Mouse (Mus musculus) neutrophil, adult 5-6 weeks (primary cell): ENCODE measurements around the gene Rasal3. TPM values are rescaled to one million over a fixed set of nuclear protein-coding genes. Genes with fewer than 3 reads are reported as not detected.
A peak's percentile ranks its signal among the peaks of the same experiment; 100 is the strongest.

Experiments
- ATAC-seq: fragments of 151-379, 151-347 bp; 2 replicates; pipeline ENCODE4 v1.8.0; 2017; ENCODE audit warnings: mild to moderate bottlenecking, moderate TSS enrichment; ENCODE audit not compliant: insufficient number of reproducible peaks, poor library complexity, low FRiP score, severe bottlenecking; ENCODE audit errors: extremely low read depth
- total RNA-seq: library from RNA; stranded (forward); fragments of 200-1000 nt; gene quantifications from 2 replicates; pipeline ENCODE4 v1.2.3, GENCODE M21; 2017

The Rasal3 gene
- total RNA-seq, 1 experiment from 2014 or later: 190 TPM

DNA sequence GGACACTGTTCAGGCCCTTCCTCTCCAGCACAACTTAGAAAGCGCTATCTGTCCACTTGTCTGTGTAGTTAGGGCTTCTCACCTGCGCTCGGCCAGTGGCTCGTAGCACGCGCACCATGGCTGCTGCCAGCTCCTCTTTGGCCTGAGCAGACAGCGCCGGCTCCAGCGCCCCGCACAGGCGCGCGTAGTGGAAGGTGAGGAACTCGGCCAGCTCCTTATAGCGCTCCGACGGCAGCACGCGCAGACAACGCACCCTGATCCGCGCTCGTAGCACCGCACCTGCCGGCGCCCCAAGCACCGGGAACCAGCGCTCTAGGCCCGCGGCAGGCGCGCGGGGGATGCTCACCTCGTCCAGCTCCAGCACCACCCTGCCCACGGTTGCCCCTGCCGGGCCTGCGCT lies 7.1 kb downstream of the Rasal3 start:
- no peak for ATAC-seq

DNA sequence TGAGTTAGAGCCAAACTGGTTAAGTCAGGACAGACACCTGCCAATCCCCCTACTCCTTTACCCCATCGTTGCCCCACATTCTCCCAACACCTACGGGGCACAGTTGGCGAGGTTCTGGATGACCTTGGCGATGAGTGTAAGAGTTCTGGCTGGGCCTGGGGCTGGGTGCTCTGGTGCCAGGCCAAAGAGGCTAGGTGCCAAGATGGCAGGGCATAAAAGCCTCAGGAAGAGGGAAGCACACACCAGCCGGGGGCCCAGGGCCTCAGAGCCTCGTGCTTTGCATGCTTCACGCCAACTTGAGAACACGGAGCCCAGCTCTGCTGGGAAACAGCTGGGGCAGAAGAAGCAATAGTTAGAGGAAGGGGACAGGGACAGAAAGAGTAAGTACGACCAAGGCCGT lies 9.4 kb downstream of the Rasal3 start:
- no peak for ATAC-seq

- peak; percentile 81 for ATAC-seq
These were observed 14.2 kb downstream of the Rasal3 start, which contains the start of gene Wiz for GRCm38 (mm10) chr17:32389101-32389659. Wiz (minus strand) TSS chr17:32389439.

GRCm38 (mm10) chr17:32388370-32389100 lies 14.8 kb downstream of the Rasal3 start:
- ATAC-seq: no peak

GRCm38 (mm10) chr17:32387986-32388369 lies 15.4 kb downstream of the Rasal3 start:
- ATAC-seq: no peak

DNA sequence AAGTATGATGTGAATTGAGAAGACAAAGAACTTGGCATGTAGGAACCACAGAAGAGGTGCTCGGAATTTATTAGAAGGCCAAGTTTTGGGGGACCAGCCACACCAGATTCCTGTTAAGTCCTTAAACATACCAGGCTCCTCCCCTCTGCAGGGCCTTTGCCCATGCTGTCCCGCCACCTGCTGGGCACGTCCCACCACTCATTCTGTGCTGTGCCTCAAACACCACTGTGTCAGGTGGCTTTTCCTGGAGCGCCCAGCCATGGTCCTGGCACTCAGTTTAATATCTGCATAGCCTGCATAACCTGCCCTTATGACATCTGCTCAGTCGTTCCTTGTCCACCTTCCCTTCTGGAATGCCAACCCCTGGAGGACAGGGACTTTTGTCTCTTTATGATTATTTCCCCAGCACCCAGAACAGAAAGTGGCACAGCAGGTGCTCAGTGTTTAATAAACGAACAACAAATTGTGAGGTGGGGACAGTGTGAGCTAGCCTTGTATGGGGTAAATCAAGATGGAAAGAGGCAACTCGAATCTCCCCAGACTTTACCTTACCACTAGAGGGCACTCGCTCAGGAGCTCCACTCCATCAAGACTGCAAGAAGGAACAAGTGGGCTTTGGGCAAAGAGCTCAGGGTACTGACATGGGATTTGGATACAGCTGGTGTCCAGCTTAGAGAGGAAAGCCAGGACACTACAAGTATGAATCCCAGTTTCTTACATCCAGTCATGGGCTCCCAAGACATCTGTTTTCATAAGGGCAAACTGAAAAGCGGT lies 16.5 kb downstream of the Rasal3 start:
- ATAC-seq: 0 out of 2 replicates have a peak, but pooled peaks have one; percentile 20

GRCm38 (mm10) chr17:32383661-32384060 lies 19.7 kb downstream of the Rasal3 start:
- ATAC-seq: no peak

GRCm38 (mm10) chr17:32382576-32382975 lies 20.8 kb downstream of the Rasal3 start:
- no peak for ATAC-seq

DNA sequence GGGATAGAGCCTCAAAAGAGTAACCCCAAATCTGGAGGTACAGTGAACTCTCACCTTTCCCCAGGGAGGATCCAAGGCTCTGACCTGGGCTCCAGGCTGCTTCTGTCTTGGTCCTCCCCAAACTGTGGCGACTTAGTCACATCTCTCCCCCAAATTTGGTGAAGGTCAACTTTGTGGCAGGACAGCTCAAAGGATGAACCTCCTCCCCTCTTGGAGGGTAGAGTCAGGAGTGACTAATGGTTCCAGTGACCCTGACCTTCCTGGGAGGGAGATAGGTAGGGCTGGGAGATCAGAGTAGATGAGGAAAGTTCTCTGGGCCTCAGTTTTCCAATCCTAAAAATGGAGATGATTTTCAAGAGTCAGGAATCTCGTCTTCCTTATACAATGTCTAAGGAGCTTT lies 24.6 kb downstream of the Rasal3 start:
- no peak for ATAC-seq

GRCm38 (mm10) chr17:32377137-32377536 lies 26.2 kb downstream of the Rasal3 start:
- ATAC-seq: no peak

GRCm38 (mm10) chr17:32376475-32376874 lies 26.9 kb downstream of the Rasal3 start:
- no peak for ATAC-seq

DNA sequence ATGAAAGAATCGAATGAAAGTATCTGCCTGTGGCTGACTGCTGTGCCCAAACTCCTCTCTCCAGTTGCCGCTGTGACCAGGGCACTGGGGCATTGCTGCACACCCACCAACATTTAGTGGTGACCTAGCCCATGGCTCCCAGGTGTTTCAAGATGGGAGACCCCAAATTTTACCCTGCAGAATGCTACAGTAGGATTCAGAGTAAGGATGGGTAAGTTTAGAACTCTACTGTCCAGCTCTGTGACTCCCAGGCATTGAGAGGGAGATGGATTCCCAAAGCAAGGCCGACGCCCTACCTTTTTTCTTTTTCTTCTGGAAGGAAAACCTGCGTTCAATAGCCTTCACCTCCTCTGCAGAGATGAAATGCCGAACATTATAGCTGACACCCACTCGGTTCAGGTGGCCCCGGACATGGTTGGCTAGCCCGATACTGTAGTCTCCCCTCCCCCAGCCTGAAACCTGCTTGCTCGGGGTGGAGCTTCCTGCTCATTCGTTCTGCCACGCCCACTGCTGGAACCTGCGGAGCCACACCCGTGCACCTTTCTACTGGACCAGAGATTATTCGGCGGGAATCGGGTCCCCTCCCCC lies 34.3 kb downstream of the Rasal3 start:
- no peak for ATAC-seq

DNA sequence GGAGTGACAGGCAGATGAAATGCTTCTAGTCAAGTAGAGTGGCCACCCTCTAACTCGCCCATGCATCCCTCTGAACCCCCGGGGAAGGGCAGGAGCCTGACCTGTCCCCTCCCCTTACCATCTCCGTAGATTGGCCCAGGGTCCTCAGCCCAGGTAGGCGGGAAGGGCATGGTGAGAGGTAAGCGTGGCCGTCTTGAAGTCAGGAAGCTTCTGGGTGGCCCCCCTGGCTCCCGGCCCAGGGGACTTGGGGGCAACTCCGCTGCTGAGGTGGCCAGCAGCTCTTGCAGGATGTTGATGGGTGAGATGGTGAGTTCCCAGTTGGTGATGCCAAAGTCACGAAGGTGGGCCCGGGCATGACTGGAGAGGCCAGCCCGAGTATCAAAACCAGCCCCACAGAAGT lies 35.7 kb downstream of the Rasal3 start:
- ATAC-seq: no peak

DNA sequence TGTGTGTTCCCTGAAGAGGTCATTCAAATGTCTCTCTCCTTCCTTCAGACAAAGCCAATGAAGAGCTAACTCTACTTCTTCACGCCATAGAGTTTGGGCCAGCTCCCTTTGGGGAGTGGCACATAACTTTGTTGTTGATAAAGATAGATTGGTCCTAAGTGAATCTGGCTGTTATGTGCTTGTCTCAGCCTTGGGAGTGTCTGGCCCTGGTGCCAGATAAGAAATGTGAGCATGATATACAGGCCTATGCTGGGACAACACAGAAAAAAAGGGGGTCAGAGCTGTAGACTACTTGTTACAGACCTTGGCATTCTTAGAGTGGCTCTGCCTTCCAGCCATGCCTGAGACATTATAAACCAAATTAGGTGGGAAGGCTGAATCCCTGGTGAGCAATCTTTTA lies 38.1 kb downstream of the Rasal3 start:
- no peak for ATAC-seq

- no peak for ATAC-seq
These were observed 38.5 kb downstream of the Rasal3 start for GRCm38 (mm10) chr17:32364850-32365249.

- peak; percentile 72 for ATAC-seq
These were observed 39.1 kb downstream of the Rasal3 start for GRCm38 (mm10) chr17:32364331-32364730.

DNA sequence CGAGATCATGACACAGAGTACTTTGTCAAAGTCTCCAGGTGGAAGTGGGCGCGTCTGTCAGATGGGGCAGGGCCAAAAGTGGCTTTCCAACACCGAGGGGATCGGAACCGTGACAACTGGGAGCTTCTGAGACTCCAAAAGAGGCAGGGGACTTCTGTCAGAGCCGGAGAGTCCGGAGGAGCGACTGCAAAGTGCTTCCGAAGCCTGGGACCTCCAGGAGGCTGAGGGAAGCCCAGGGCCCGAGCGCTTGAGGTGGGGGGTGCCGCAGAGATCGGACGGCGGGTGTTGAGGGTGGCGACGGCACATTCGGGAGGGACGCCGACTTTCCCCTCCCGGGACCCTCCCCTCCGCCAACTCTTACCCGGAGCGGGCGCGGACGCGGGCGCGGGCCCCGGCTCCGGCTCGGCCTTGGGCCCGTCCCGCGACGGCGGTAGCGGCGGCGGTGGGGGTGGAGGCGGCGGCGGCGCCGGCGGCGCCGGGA lies 39.5 kb downstream of the Rasal3 start:
- no peak for ATAC-seq

- no peak for ATAC-seq
These were observed 40.7 kb downstream of the Rasal3 start for GRCm38 (mm10) chr17:32362686-32363085.

DNA sequence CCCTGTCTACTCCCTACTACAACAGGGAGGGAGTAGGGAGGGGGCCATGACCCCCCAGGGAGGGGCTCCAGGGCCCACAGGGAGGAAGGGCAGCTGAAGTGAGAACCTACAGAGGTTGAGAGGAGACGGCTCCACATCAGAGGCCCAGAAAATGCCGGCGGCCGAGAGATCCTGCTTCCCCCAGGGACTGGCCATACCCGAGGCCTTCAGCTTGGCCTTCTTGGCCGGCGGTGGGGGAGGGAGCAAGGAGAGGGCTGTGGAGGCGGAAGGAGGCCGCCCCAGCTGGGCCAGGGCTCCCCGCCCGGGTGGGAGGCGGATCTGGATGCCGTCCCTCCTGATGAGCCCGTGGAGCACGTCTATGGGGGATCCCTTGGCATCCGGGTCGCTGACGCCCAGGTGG lies 43.5 kb downstream of the Rasal3 start:
- no peak for ATAC-seq

- ATAC-seq: no peak
These were observed 44.4 kb downstream of the Rasal3 start for GRCm38 (mm10) chr17:32358943-32359340.
